Mouse (Mus musculus): ENCODE measurements around the gene Commd9. TPM values are rescaled to one million over a fixed set of nuclear protein-coding genes. Genes with fewer than 3 reads are reported as not detected.

The Commd9 gene
- polyA plus RNA-seq, 1 experiment from 2014 or later = 61.2 TPM

GRCm38 (mm10) chr2:101905534-101906378 lies 19.7 kb downstream of the Commd9 start:
- Histone ChIP-seq H3K27me3 (ENCODE audit: control insufficient read depth, insufficient read depth, low read length) (no peaks in the 10 kb centered on the region), H3K9ac (ENCODE audit: low read depth, low read length) (peak overlapping the region; percentile 24; the same call in 1 of the 2 replicates), H3K27ac (ENCODE audit: low read depth, low read length) (no peak overlapping the region), H3K36me3 (ENCODE audit: control insufficient read depth, insufficient read depth, low read length) (0 out of 2 replicates have a peak, but pooled peaks cover 3% of the 10 kb centered on the region), H3K9me3 (ENCODE audit: control insufficient read depth, low read length) (no peaks in the 10 kb centered on the region), H3K4me2 (replicated peaks; ENCODE audit: low read depth, low read length) (peak overlapping the region; percentile 31), H3K4me3 (ENCODE audit: low read length) (no peak overlapping the region; the same call in 1 of the 2 replicates), H3K4me1 (ENCODE audit: control insufficient read depth, insufficient read depth, low read length) (peaks cover 3% of the 10 kb centered on the region; the same call in 1 of the 2 replicates)
- peak; percentile 57 for ATAC-seq (ENCODE audit: low FRiP score, low TSS enrichment)
- 22% methylated on average over 21 of the region's 21 CpGs for WGBS

- peak; percentile 29; the same call in 1 of the 2 replicates for ATAC-seq (ENCODE audit: low FRiP score, low TSS enrichment)
- 58% methylated on average over 5 of the region's 5 CpGs for WGBS
- no peaks in the 10 kb centered on the region for H3K27me3 ChIP-seq (ENCODE audit: control insufficient read depth, insufficient read depth, low read length)
- H3K4me3 ChIP-seq (ENCODE audit: low read length) = no peak overlapping the region
- H3K9me3 ChIP-seq (ENCODE audit: control insufficient read depth, low read length) = no peaks in the 10 kb centered on the region
- H3K36me3 ChIP-seq (ENCODE audit: control insufficient read depth, insufficient read depth, low read length) = no peaks in the 10 kb centered on the region
- H3K9ac ChIP-seq (ENCODE audit: low read depth, low read length) = 0 out of 2 replicates have a peak overlapping the region, but pooled peaks have one; percentile 5
- no peak overlapping the region for H3K27ac ChIP-seq (ENCODE audit: low read depth, low read length)
- H3K4me2 ChIP-seq (replicated peaks; ENCODE audit: low read depth, low read length) = peak overlapping the region; percentile 31; the same call in 1 of the 2 replicates
- peaks cover 3% of the 10 kb centered on the region; the same call in 1 of the 2 replicates for H3K4me1 ChIP-seq (ENCODE audit: control insufficient read depth, insufficient read depth, low read length)
Observed at GRCm38 (mm10) chr2:101906379-101906690, 20.3 kb downstream of the Commd9 start.

GRCm38 (mm10) chr2:101907386-101908022 lies 21.5 kb downstream of the Commd9 start:
- 56% methylated on average over 10 of the region's 10 CpGs for WGBS

GRCm38 (mm10) chr2:101908773-101909172 lies 22.7 kb downstream of the Commd9 start:
- H3K4me2 ChIP-seq (replicated peaks; ENCODE audit: low read depth, low read length) = no peak overlapping the region
- H3K4me1 ChIP-seq (ENCODE audit: control insufficient read depth, insufficient read depth, low read length) = peaks cover 3% of the 10 kb centered on the region; the same call in 1 of the 2 replicates
- H3K27ac ChIP-seq (ENCODE audit: low read depth, low read length) = no peak overlapping the region
- no peak overlapping the region for H3K9ac ChIP-seq (ENCODE audit: low read depth, low read length)
- no peaks in the 10 kb centered on the region for H3K27me3 ChIP-seq (ENCODE audit: control insufficient read depth, insufficient read depth, low read length)
- H3K4me3 ChIP-seq (ENCODE audit: low read length) = no peak overlapping the region
- WGBS = 75% methylated on average over 13 of the region's 13 CpGs
- no peak for ATAC-seq (ENCODE audit: low FRiP score, low TSS enrichment)
- no peaks in the 10 kb centered on the region for H3K9me3 ChIP-seq (ENCODE audit: control insufficient read depth, low read length)
- no peaks in the 10 kb centered on the region for H3K36me3 ChIP-seq (ENCODE audit: control insufficient read depth, insufficient read depth, low read length)

More at GRCm38 (mm10) chr2:101907386-101908022, 21.5 kb downstream of the Commd9 start:
- Histone ChIP-seq H3K9me3 (ENCODE audit: control insufficient read depth, low read length) (no peaks in the 10 kb centered on the region), H3K4me2 (replicated peaks; ENCODE audit: low read depth, low read length) (no peak overlapping the region), H3K36me3 (ENCODE audit: control insufficient read depth, insufficient read depth, low read length) (no peaks in the 10 kb centered on the region), H3K4me1 (ENCODE audit: control insufficient read depth, insufficient read depth, low read length) (peaks cover 3% of the 10 kb centered on the region; the same call in 1 of the 2 replicates), H3K9ac (ENCODE audit: low read depth, low read length) (no peak overlapping the region), H3K27ac (ENCODE audit: low read depth, low read length) (no peak overlapping the region), H3K27me3 (ENCODE audit: control insufficient read depth, insufficient read depth, low read length) (no peaks in the 10 kb centered on the region), H3K4me3 (ENCODE audit: low read length) (no peak overlapping the region)
- ATAC-seq (ENCODE audit: low FRiP score, low TSS enrichment) = no peak; the same call in 1 of the 2 replicates

- Histone ChIP-seq H3K9me3 (ENCODE audit: control insufficient read depth, low read length) (no peaks in the 10 kb centered on the region), H3K27me3 (ENCODE audit: control insufficient read depth, insufficient read depth, low read length) (no peaks in the 10 kb centered on the region), H3K4me3 (ENCODE audit: low read length) (no peak overlapping the region), H3K9ac (ENCODE audit: low read depth, low read length) (no peak overlapping the region), H3K4me1 (ENCODE audit: control insufficient read depth, insufficient read depth, low read length) (peaks cover 3% of the 10 kb centered on the region; the same call in 1 of the 2 replicates), H3K4me2 (replicated peaks; ENCODE audit: low read depth, low read length) (no peak overlapping the region), H3K36me3 (ENCODE audit: control insufficient read depth, insufficient read depth, low read length) (no peaks in the 10 kb centered on the region), H3K27ac (ENCODE audit: low read depth, low read length) (no peak overlapping the region)
- 93% methylated on average over 15 of the region's 15 CpGs for WGBS
- ATAC-seq (ENCODE audit: low FRiP score, low TSS enrichment) = no peak
Observed at GRCm38 (mm10) chr2:101909326-101910080, 23.5 kb downstream of the Commd9 start.

- 78% methylated on average over 7 of the region's 7 CpGs for WGBS
- Histone ChIP-seq H3K9ac (ENCODE audit: low read depth, low read length) (no peak overlapping the region), H3K27me3 (ENCODE audit: control insufficient read depth, insufficient read depth, low read length) (no peaks in the 10 kb centered on the region), H3K27ac (ENCODE audit: low read depth, low read length) (no peak overlapping the region), H3K9me3 (ENCODE audit: control insufficient read depth, low read length) (peaks cover 2% of the 10 kb centered on the region; the same call in 1 of the 2 replicates), H3K4me2 (replicated peaks; ENCODE audit: low read depth, low read length) (no peak overlapping the region), H3K4me3 (ENCODE audit: low read length) (no peak overlapping the region), H3K36me3 (ENCODE audit: control insufficient read depth, insufficient read depth, low read length) (no peaks in the 10 kb centered on the region), H3K4me1 (ENCODE audit: control insufficient read depth, insufficient read depth, low read length) (no peaks in the 10 kb centered on the region)
- peak; percentile 71; the same call in 1 of the 2 replicates for ATAC-seq (ENCODE audit: low FRiP score, low TSS enrichment)
Observed at GRCm38 (mm10) chr2:101918518-101918917, 32.5 kb downstream of the Commd9 start.

GRCm38 (mm10) chr2:101920136-101920554 lies 34.1 kb downstream of the Commd9 start:
- no peak overlapping the region for H3K4me2 ChIP-seq (replicated peaks; ENCODE audit: low read depth, low read length)
- H3K9ac ChIP-seq (ENCODE audit: low read depth, low read length) = no peak overlapping the region
- no peak overlapping the region for H3K27ac ChIP-seq (ENCODE audit: low read depth, low read length)
- no peak for ATAC-seq (ENCODE audit: low FRiP score, low TSS enrichment)
- peaks cover 2% of the 10 kb centered on the region; the same call in 1 of the 2 replicates for H3K9me3 ChIP-seq (ENCODE audit: control insufficient read depth, low read length)
- H3K27me3 ChIP-seq (ENCODE audit: control insufficient read depth, insufficient read depth, low read length) = no peaks in the 10 kb centered on the region
- 43% methylated on average over 2 of the region's 2 CpGs for WGBS
- H3K36me3 ChIP-seq (ENCODE audit: control insufficient read depth, insufficient read depth, low read length) = no peaks in the 10 kb centered on the region
- H3K4me3 ChIP-seq (ENCODE audit: low read length) = no peak overlapping the region
- H3K4me1 ChIP-seq (ENCODE audit: control insufficient read depth, insufficient read depth, low read length) = no peaks in the 10 kb centered on the region

- no peak overlapping the region for H3K27ac ChIP-seq (ENCODE audit: low read depth, low read length)
- H3K9me3 ChIP-seq (ENCODE audit: control insufficient read depth, low read length) = no peaks in the 10 kb centered on the region
- no peak for ATAC-seq (ENCODE audit: low FRiP score, low TSS enrichment)
- no peaks in the 10 kb centered on the region for H3K27me3 ChIP-seq (ENCODE audit: control insufficient read depth, insufficient read depth, low read length)
- H3K4me1 ChIP-seq (ENCODE audit: control insufficient read depth, insufficient read depth, low read length) = no peaks in the 10 kb centered on the region
- WGBS = 92% methylated on average over 4 of the region's 4 CpGs
- H3K4me3 ChIP-seq (ENCODE audit: low read length) = no peak overlapping the region
- no peak overlapping the region for H3K9ac ChIP-seq (ENCODE audit: low read depth, low read length)
- H3K36me3 ChIP-seq (ENCODE audit: control insufficient read depth, insufficient read depth, low read length) = no peaks in the 10 kb centered on the region
- no peak overlapping the region for H3K4me2 ChIP-seq (replicated peaks; ENCODE audit: low read depth, low read length)
Observed at GRCm38 (mm10) chr2:101922302-101922701, 36.3 kb downstream of the Commd9 start.

All from kidney, embryonic 14.5 days (tissue).